Mouse (Mus musculus): ENCODE data around the gene Gm11569.
"Not testable (repeated sequence)": the region's sequence is repeated elsewhere in the genome, so short reads cannot be mapped to it uniquely, and the experiment has no call there.

Gene Gm11569

GRCm38 (mm10) chr11:99798832-99799231 is at the start of gene Gm11569:
Gm11569 (minus strand) TSS chr11:99798932.
- DNase-seq = not testable (repeated sequence)

- no peak for DNase-seq
These were observed 48.0 kb upstream of the Gm11569 start for GRCm38 (mm10) chr11:99846746-99847145.

- DNase-seq = no peak
These were observed 43.5 kb upstream of the Gm11569 start for GRCm38 (mm10) chr11:99842185-99842584.

GRCm38 (mm10) chr11:99837966-99838365 is 39.2 kb upstream of the Gm11569 start, which contains the start of gene 2300003K06Rik:
2300003K06Rik (minus strand) TSS chr11:99838066.
- no peak for DNase-seq

- DNase-seq = not testable (repeated sequence)
These were observed 16.8 kb upstream of the Gm11569 start, which contains the start of gene Gm11564 for GRCm38 (mm10) chr11:99815566-99815965. Gm11564 (minus strand) TSS chr11:99815666.

- not testable (repeated sequence) for DNase-seq
These were observed 11.1 kb upstream of the Gm11569 start, which contains the start of gene Krtap4-13 for GRCm38 (mm10) chr11:99809792-99810191. Krtap4-13 (minus strand) TSS chr11:99809892.

GRCm38 (mm10) chr11:99804346-99804745 is 5.6 kb upstream of the Gm11569 start, which contains the start of gene Gm11554:
Gm11554 (minus strand) TSS chr11:99804446.
- not testable (repeated sequence) for DNase-seq

- DNase-seq = no peak
These were observed 5.4 kb downstream of the Gm11569 start, which contains the start of gene Gm11596 for GRCm38 (mm10) chr11:99793367-99793766. Gm11596 (minus strand) TSS chr11:99793467.

- DNase-seq = not testable (repeated sequence)
These were observed 13.8 kb downstream of the Gm11569 start, which contains the start of gene Krtap4-9 for GRCm38 (mm10) chr11:99784900-99785299. Krtap4-9 (plus strand) TSS chr11:99785200.

GRCm38 (mm10) chr11:99780604-99781003 is 18.1 kb downstream of the Gm11569 start, which contains the start of gene Krtap4-8:
Krtap4-8 (minus strand) TSS chr11:99780704.
- no peak for DNase-seq

- no peak for DNase-seq
These were observed 20.3 kb downstream of the Gm11569 start for GRCm38 (mm10) chr11:99778401-99778800.

- not testable (repeated sequence) for DNase-seq
These were observed 25.9 kb downstream of the Gm11569 start, which contains the start of gene Gm11595 for GRCm38 (mm10) chr11:99772813-99773212. Gm11595 (minus strand) TSS chr11:99772913.

GRCm38 (mm10) chr11:99768410-99768809 is 30.3 kb downstream of the Gm11569 start:
- no peak for DNase-seq

GRCm38 (mm10) chr11:99758877-99759276 is 39.9 kb downstream of the Gm11569 start:
- no peak for DNase-seq

All from lung, postnatal 14 days (tissue).